8 mouse cellular contexts compared by ENCODE assay signal in the genomic region with DNA sequence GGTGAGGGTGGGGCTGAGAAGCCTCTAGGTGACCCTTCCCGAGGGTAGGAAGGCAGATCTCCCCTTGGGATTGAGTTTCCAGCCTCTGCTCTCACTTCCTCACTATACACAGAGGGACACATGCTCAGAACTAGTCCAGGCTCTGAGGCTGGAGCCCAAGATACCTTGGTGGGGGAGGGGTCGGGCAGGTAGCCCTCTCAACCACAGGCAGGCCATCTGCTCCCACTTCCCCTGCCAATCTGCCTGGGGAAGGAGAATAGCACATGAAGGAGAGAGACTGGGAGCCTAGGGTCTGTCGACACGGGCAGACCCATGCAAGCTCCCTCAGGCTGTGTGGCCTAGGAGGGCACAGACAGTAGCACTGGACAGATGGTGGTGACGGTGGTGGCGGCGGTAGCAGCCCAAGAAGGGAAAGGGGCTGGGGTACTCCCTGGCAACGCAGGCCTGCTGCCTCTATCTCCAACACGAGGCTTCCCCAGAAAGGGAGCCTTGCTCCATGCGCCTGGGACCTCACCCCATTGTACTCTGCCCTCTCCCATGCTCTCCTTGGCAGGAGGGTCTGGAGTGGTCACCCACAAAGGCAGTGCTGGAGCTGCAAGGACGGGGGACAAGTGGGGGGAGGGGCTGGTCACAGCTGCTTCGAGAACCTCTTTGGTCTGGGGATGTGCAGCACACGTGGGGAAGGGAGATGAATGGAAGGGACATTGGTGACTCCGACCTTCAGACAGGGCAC. TPM values are rescaled to one million over a fixed set of nuclear protein-coding genes. Genes with fewer than 3 reads are reported as not detected.
DNase-seq lines count a peak whose midpoint lies in the region.

No protein-coding gene starts in this region.

- peak overlapping the region; percentile 79 for H3K27ac ChIP-seq in embryonic facial prominence, embryonic 10.5 days (replicated peaks)
- peak overlapping the region; percentile 73; the same call in 1 of the 2 replicates for H3K27ac ChIP-seq in limb, embryonic 10.5 days

- H3K27me3 ChIP-seq in embryonic facial prominence, embryonic 10.5 days (replicated peaks; ENCODE audit: low read depth, poor library complexity, severe bottlenecking): peaks cover 62% of the 10 kb centered on the region
- peaks cover 64% of the 10 kb centered on the region for H3K27me3 ChIP-seq in limb, embryonic 10.5 days (ENCODE audit: low read depth, poor library complexity, severe bottlenecking)

- 12% methylated on average over 14 of the region's 14 CpGs for WGBS in embryonic facial prominence, embryonic 10.5 days
- WGBS in limb, embryonic 10.5 days: 12% methylated on average over 14 of the region's 14 CpGs

- peaks cover 51% of the 10 kb centered on the region for H3K4me1 ChIP-seq in embryonic facial prominence, embryonic 10.5 days
- peaks cover 42% of the 10 kb centered on the region for H3K4me1 ChIP-seq in limb, embryonic 10.5 days

- no peaks in the 10 kb centered on the region for H3K9me3 ChIP-seq in embryonic facial prominence, embryonic 10.5 days
- H3K9me3 ChIP-seq in limb, embryonic 10.5 days (replicated peaks): no peaks in the 10 kb centered on the region

- DNase-seq in testis, postnatal 14 days (ENCODE audit: low spot score): peak; percentile 38
- DNase-seq in testis, postnatal 10 days (ENCODE audit: low spot score): no peak
- DNase-seq in embryonic facial prominence, embryonic 10.5 days (ENCODE audit: low spot score): peak; percentile 54
- peak; percentile 43 for DNase-seq in limb, embryonic 10.5 days (ENCODE audit: low spot score)
- peak; percentile 60 for DNase-seq in retina, postnatal 1 day
- no peak for DNase-seq in right cerebral cortex, postnatal 36 days (ENCODE audit: low spot score in 2 of 2)
- DNase-seq in heart, adult 11 months: no peak
- DNase-seq in left cerebral cortex, postnatal 25 days (ENCODE audit: low spot score in 2 of 2): no peak

- peak overlapping the region; percentile 61 for H3K4me3 ChIP-seq in embryonic facial prominence, embryonic 10.5 days
- H3K4me3 ChIP-seq in limb, embryonic 10.5 days: peak overlapping the region; percentile 58

- H3K36me3 ChIP-seq in embryonic facial prominence, embryonic 10.5 days (replicated peaks): no peaks in the 10 kb centered on the region
- no peaks in the 10 kb centered on the region for H3K36me3 ChIP-seq in limb, embryonic 10.5 days

- intact Hi-C loops in left cerebral cortex, postnatal 25 days (cut with DNase I): no loop called here

RNA-seq across cellular contexts. Expression of a gene that starts 4.3 kb away (rescaled TPM):
- polyA plus RNA-seq in embryonic facial prominence, embryonic 10.5 days (2016; fragmentation: Nextera tagmentation; extraction: Ambion mirVana): 21.3 and 21.6 TPM in 2 replicates
- polyA plus RNA-seq in limb, embryonic 10.5 days (2016; fragmentation: Nextera tagmentation; extraction: Ambion mirVana): 22.7 and 22.9 TPM in 2 replicates
- total RNA-seq in left cerebral cortex, postnatal 25 days (2021): 10 to 100 TPM in 1 of 2 experiments, 1 to 10 TPM in 1; 9.8 to 10.7 TPM

RNA-seq across cellular contexts. Expression of a gene that starts 4.3 kb away (rescaled TPM):
- polyA plus RNA-seq in embryonic facial prominence, embryonic 10.5 days (2016; fragmentation: Nextera tagmentation; extraction: Ambion mirVana): 23.3 and 25.5 TPM in 2 replicates
- 22.3 and 23.4 TPM in 2 replicates for polyA plus RNA-seq in limb, embryonic 10.5 days (2016; fragmentation: Nextera tagmentation; extraction: Ambion mirVana)
- 1 to 10 TPM; 8.2 to 9.0 TPM for total RNA-seq in left cerebral cortex, postnatal 25 days (2021)

RNA-seq across cellular contexts. Expression of a gene that starts 8.4 kb away (rescaled TPM):
- polyA plus RNA-seq in embryonic facial prominence, embryonic 10.5 days (2016; fragmentation: Nextera tagmentation; extraction: Ambion mirVana): 3.1 and 3.3 TPM in 2 replicates
- 2.4 and 2.7 TPM in 2 replicates for polyA plus RNA-seq in limb, embryonic 10.5 days (2016; fragmentation: Nextera tagmentation; extraction: Ambion mirVana)
- 100 to 1,000 TPM; 174 to 190 TPM for total RNA-seq in left cerebral cortex, postnatal 25 days (2021)

RNA-seq across cellular contexts. Expression of a gene that starts 30.3 kb away (rescaled TPM):
- 48.2 and 48.3 TPM in 2 replicates for polyA plus RNA-seq in embryonic facial prominence, embryonic 10.5 days (2016; fragmentation: Nextera tagmentation; extraction: Ambion mirVana)
- polyA plus RNA-seq in limb, embryonic 10.5 days (2016; fragmentation: Nextera tagmentation; extraction: Ambion mirVana): 43.8 and 44.8 TPM in 2 replicates
- total RNA-seq in left cerebral cortex, postnatal 25 days (2021): 100 to 1,000 TPM in 1 of 2 experiments, 10 to 100 TPM in 1; 97.3 to 108 TPM

RNA-seq across cellular contexts. Expression of a gene that starts 33.2 kb away (rescaled TPM):
- polyA plus RNA-seq in embryonic facial prominence, embryonic 10.5 days (2016; fragmentation: Nextera tagmentation; extraction: Ambion mirVana): 144 and 150 TPM in 2 replicates
- 150 and 154 TPM in 2 replicates for polyA plus RNA-seq in limb, embryonic 10.5 days (2016; fragmentation: Nextera tagmentation; extraction: Ambion mirVana)
- 10 to 100 TPM; 39.4 to 42.8 TPM for total RNA-seq in left cerebral cortex, postnatal 25 days (2021)

Comparison
In these comparisons a context has a peak if more than half of its experiments do, and no peak if none do; other contexts are left out.
1. DNase-seq: peak in testis, postnatal 14 days (single experiment), embryonic facial prominence, embryonic 10.5 days (single experiment), limb, embryonic 10.5 days (single experiment) and retina, postnatal 1 day (single experiment); none in testis, postnatal 10 days (single experiment), right cerebral cortex, postnatal 36 days (0 of 2), heart, adult 11 months (single experiment) and left cerebral cortex, postnatal 25 days (0 of 2).